Mouse (Mus musculus) urinary bladder, postnatal 36 days (tissue): ENCODE data around the gene Aspscr1.
"Not testable (repeated sequence)": the region's sequence is repeated elsewhere in the genome, so short reads cannot be mapped to it uniquely, and the experiment has no call there.

Experiments used
- DNase-seq, 2 experiments: peaks; one replicate each; pipeline ENCODE4 v3.0.0; 2022; ENCODE audit warnings: low spot score in 2 of 2, mixed read lengths in 1 of 2

Aspscr1 gene

GRCm38 (mm10) chr11:120713580-120714518 is 41.1 kb downstream of the Aspscr1 start, which contains the start of the genes Cenpx and Lrrc45:
Cenpx (minus strand) TSS chr11:120713738.
Lrrc45 (plus strand) TSS chr11:120713925.
- peak; percentile 94 to 97 for DNase-seq

GRCm38 (mm10) chr11:120714546-120714945 is 41.8 kb downstream of the Aspscr1 start:
- no peak for DNase-seq

GRCm38 (mm10) chr11:120715131-120715530 is 42.4 kb downstream of the Aspscr1 start:
- DNase-seq: no peak

GRCm38 (mm10) chr11:120719242-120719641 is 46.5 kb downstream of the Aspscr1 start:
- no peak for DNase-seq

- DNase-seq: no peak
These were observed 47.1 kb downstream of the Aspscr1 start for GRCm38 (mm10) chr11:120719841-120720376.

GRCm38 (mm10) chr11:120720450-120720849 is 47.7 kb downstream of the Aspscr1 start:
- DNase-seq: peak; percentile 80 to 88

GRCm38 (mm10) chr11:120721124-120722066 is 48.6 kb downstream of the Aspscr1 start, which contains the start of gene Rac3:
Rac3 (plus strand) TSS chr11:120721470.
- DNase-seq: peak in 1 of 2 experiments; percentile 46

GRCm38 (mm10) chr11:120722067-120722630 is 49.4 kb downstream of the Aspscr1 start:
- no peak for DNase-seq

- no peak for DNase-seq
These were observed 50.1 kb downstream of the Aspscr1 start for GRCm38 (mm10) chr11:120722761-120723382.

- DNase-seq: no peak
These were observed 50.7 kb downstream of the Aspscr1 start for GRCm38 (mm10) chr11:120723509-120723908.

- no peak for DNase-seq
These were observed 53.7 kb downstream of the Aspscr1 start for GRCm38 (mm10) chr11:120726243-120727168.

GRCm38 (mm10) chr11:120727169-120727527 is 54.4 kb downstream of the Aspscr1 start, which contains the start of gene Dcxr:
Dcxr (minus strand) TSS chr11:120727281.
- DNase-seq: peak; percentile 83 to 91

GRCm38 (mm10) chr11:120727564-120727963 is 54.8 kb downstream of the Aspscr1 start:
- no peak for DNase-seq

- no peak for DNase-seq
These were observed 55.9 kb downstream of the Aspscr1 start for GRCm38 (mm10) chr11:120728530-120729240.

GRCm38 (mm10) chr11:120729432-120730050 is 56.8 kb downstream of the Aspscr1 start:
- not testable (repeated sequence) for DNase-seq

GRCm38 (mm10) chr11:120730331-120730870 is 57.6 kb downstream of the Aspscr1 start:
- no peak for DNase-seq

- DNase-seq: no peak
These were observed 58.6 kb downstream of the Aspscr1 start for GRCm38 (mm10) chr11:120731395-120731794.
